Mouse (Mus musculus) layer of hippocampus, postnatal 10 days (tissue): ENCODE results near the gene Ahcy. TPM values are rescaled to one million over a fixed set of nuclear protein-coding genes. Genes with fewer than 3 reads are reported as not detected.
A peak's percentile ranks its signal among the peaks of the same experiment; 100 is the strongest.
"Not testable (repeated sequence)": the region's sequence is repeated elsewhere in the genome, so short reads cannot be mapped to it uniquely, and the experiment has no call there.

Source experiments
- DNase-seq, 2 experiments: peaks; one replicate each; pipeline ENCODE4 v3.0.0; 2021; ENCODE audit warnings: low spot score in 2 of 2
- long read RNA-seq: library from polyadenylated mRNA; stranded (forward); transcript quantifications from one replicate; pipeline ENCODE4 v2.0.0, GENCODE M21; 2023
- total RNA-seq, 2 experiments: library from RNA; stranded (reverse); gene quantifications; 2 replicates each; pipeline ENCODE4 v1.2.3; 2021

Ahcy gene
- total RNA-seq: 10 to 100 TPM; 12.6 to 15.3 TPM
- long read RNA-seq, transcript Ahcy-201 (10 exons, 2,543 nt): major isoform, 12 of 14 reads
- long read RNA-seq, partial matches to known transcripts: 2 of 14 reads
- long read RNA-seq, other reads (novel, unspliced or antisense): 0 of 14 reads

GRCm38 (mm10) chr2:155073978-155074765 lies at the start of gene Ahcy:
Gene Ahcy, minus strand, starts transcription at chr2:155074497.
- DNase-seq: peak; percentile 84 to 90

- no peak for DNase-seq
These were observed 41.0 kb upstream of the Ahcy start for GRCm38 (mm10) chr2:155115216-155115830.

- DNase-seq: not testable (repeated sequence)
These were observed 33.0 kb upstream of the Ahcy start for GRCm38 (mm10) chr2:155107276-155107675.

- no peak for DNase-seq
These were observed 29.3 kb upstream of the Ahcy start for GRCm38 (mm10) chr2:155103607-155104006.

- DNase-seq: no peak
These were observed 27.5 kb upstream of the Ahcy start for GRCm38 (mm10) chr2:155101761-155102181.

GRCm38 (mm10) chr2:155100796-155101259 lies 26.5 kb upstream of the Ahcy start:
- no peak for DNase-seq

GRCm38 (mm10) chr2:155099994-155100795 lies 25.9 kb upstream of the Ahcy start:
- no peak for DNase-seq

- no peak for DNase-seq
These were observed 25.1 kb upstream of the Ahcy start for GRCm38 (mm10) chr2:155099421-155099820.

- DNase-seq: no peak
These were observed 24.6 kb upstream of the Ahcy start for GRCm38 (mm10) chr2:155098720-155099380.

- no peak for DNase-seq
These were observed 19.1 kb upstream of the Ahcy start for GRCm38 (mm10) chr2:155093418-155093817.

- no peak for DNase-seq
These were observed 17.4 kb upstream of the Ahcy start for GRCm38 (mm10) chr2:155091743-155092075.

- no peak for DNase-seq
These were observed 16.8 kb upstream of the Ahcy start for GRCm38 (mm10) chr2:155090909-155091742.

- DNase-seq: no peak
These were observed 14.0 kb upstream of the Ahcy start for GRCm38 (mm10) chr2:155088264-155088663.

- no peak for DNase-seq
These were observed 12.0 kb upstream of the Ahcy start for GRCm38 (mm10) chr2:155086328-155086727.

- DNase-seq: no peak
These were observed 10.2 kb upstream of the Ahcy start for GRCm38 (mm10) chr2:155084546-155084945.

- peak; percentile 64 to 75 for DNase-seq
These were observed 8.0 kb upstream of the Ahcy start for GRCm38 (mm10) chr2:155082121-155082803.

GRCm38 (mm10) chr2:155081056-155081455 lies 6.8 kb upstream of the Ahcy start:
- DNase-seq: no peak

GRCm38 (mm10) chr2:155080179-155080530 lies 5.9 kb upstream of the Ahcy start:
- no peak for DNase-seq

- DNase-seq: no peak
These were observed 5.3 kb upstream of the Ahcy start for GRCm38 (mm10) chr2:155079500-155080178.
